Mouse (Mus musculus) natural killer cell, adult 2 months (primary cell): Measurements from ENCODE around the gene Tsc22d3.

Source experiments
- DNase-seq, 2 experiments: peaks; one replicate each; pipeline ENCODE4 v3.0.0; 2022; ENCODE audit warnings: low spot score in 2 of 2

Gene Tsc22d3

DNA sequence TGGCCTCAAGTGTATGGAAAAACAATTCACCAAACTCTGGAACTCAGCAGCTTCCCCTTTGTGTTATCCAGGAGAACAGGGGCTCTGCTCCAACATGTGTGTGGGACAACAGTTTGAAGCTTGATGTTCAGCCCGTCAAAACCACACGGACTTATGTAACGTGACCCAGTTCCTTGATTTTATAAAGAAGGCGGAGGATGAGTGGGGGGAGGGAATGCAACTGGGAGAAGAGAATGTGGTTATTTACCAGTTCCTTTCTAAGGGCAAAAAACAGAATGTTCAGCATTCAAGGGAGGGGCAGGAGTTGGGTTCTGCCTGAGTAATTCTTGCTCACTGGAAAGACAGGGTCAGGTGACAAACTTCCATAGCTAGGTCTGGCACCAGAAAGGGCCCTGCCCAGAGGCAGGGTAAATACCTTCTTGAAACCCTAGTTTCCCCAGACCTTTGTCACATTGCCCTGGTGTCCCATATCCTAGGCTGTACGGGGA is 71.3 kb downstream of the Tsc22d3 start:
- no peak for DNase-seq

DNA sequence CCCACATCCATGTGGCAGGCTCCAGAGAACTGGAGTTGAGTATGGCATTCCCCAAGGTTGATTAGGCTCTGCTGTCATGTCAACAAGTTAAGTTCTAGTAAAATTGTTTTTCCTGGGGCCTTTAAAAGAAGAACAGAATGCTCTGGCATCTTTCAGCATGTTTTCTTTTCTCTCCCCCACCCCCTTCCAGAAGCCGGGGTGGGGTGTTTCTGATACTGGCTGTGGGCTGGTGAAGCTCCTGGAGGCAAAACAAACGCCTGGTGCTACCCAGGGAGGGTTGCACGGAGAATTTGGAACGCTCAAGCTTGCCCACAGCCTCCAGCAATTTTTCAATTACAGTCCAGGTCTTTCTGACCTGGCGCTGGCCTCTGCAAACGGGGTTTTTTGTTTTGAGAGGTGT is 73.2 kb downstream of the Tsc22d3 start:
- no peak for DNase-seq

DNA sequence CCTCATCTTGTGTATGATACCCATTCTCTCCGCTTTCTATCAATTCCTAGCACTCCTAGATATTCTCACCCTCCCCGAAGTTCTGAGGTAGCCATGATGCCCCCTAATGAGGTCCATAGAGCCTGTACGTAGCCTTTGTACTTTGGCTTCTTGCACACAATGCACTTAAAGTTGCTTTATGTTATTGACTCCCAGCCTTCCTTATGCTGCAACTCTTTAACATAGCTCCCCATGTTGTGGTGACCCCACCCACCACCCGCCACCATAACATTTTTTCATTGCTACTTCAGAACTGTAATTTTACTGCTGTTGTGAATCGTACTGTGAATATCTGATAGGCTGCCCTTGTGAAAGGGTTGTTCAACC is 74.2 kb downstream of the Tsc22d3 start:
- DNase-seq: no peak

DNA sequence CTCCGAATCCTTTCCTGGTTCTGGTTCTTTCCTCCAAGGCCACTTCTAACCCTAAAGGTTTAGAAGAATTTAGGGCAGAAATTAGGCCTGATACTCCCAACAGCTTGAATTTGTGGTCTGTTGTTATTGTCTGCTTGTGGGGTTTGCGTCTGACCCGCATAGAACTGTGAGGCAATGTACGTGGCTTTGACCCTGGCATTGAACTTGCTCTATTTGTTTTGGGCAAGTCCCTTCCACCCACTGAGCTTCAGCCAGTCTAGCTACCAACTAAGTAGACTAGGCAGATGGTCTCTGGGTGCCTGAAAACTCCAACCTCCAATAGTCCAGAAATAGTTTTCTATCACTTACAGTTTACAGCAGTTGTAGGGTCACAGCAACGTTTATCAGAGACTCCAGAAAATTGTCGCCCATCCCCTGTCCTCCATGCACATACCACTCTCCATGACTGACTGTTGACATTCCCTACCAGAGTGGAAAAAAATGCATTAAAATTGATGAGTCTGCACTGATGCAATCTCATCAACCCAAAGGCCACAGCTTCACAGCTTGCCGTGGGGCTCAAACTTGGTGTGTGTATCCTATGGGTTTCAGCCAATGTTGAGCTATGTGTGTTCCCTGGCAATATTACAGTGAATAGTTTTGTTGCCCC is 74.7 kb downstream of the Tsc22d3 start:
- no peak for DNase-seq

DNA sequence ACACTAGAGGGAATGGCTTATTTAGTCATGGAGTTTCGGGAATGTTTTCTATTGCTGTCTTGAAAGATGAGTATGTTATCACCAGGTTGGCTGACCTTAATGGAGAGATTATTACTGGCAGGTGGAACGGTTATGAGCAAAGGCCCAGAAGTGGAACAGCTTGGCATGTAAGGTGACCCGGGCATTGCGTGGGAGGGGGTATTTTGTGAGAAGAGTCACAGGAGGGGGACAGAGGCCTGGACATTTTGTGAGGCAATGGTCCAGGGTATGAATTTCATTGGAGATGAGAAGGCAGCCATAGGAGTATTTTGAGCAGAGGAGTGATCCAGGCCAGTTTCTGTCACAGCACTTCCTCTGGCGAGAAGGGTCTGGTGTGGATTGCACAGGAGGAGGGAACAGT is 76.2 kb downstream of the Tsc22d3 start:
- DNase-seq: no peak

DNA sequence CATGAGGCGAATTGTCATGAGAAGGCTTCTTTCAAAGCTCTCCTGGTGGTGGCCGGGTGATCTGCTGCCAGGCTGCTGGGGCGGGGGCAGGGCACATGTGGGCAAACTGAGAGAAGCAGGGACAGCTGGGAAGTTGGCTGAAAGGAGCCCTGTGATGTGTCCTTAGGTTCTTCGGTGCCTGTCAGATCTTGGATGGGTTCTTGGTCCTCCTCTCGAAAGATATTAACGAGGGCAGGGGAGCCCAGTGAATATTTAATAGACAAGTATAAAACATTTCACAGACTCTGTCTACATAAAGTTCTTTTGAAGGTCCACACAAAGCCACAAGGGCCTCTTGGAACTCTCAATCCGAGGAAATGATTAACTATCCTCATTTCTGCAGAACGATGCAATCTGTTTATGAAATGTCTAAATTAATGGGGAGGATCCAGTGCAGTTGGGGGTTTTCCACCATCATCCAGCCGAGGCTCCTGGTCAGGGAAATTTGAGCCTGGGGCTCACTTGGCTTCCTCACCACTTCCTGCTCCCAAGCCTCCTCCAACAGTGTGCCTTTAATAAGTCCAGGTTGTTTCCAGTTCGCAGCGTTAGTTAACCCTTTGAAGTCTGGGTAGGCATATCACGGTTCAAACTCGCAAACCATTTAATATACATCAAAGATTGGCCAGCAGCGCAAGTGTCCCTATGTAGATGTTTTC is 78.2 kb downstream of the Tsc22d3 start:
- no peak for DNase-seq

DNA sequence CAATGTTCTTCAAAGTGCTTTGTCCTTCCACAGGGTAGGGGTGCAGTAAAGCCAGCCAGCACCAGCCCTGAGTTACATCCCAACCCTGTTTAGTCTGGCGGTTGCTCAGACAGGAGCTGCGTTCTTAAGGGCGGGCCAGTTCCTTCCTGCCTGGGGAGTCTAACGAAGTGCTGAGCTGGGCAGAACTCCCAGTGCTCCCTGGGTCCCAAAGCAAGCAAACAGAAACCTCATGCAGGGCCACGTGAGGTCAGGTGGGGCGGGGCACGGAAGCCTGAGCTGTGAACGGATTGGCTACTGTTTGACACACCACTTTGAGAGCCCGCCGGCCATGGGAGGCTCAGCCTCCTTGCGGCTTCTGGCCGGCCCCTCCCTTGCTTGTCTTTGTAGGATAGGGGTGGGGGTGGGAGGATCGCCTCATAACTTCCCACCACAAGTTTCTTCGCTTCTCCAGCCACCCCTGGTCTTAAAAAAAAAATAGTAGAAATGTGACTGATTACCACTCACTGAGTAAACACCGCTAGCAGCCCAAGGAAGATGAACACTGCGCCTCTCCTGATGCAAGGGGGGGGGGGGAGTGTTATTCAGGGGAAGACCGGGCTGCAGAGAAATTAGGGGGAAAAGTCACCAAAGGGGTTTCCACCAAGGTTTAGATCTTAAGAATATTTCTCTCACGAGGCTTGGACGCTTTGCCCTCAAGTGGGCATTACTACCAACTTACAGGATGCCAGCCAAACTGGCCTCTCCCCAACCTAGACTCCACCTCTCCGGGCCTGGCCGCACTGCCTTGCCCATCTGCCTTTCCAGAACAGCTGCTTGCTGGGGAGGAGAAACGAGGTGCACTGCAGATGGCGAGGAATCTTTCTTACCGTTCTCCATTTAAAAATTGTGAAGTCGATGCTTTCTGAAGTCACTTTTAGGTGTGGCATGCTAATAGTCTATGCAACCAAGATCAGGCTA is 80.0 kb downstream of the Tsc22d3 start:
- peak; percentile 84 to 87 for DNase-seq

DNA sequence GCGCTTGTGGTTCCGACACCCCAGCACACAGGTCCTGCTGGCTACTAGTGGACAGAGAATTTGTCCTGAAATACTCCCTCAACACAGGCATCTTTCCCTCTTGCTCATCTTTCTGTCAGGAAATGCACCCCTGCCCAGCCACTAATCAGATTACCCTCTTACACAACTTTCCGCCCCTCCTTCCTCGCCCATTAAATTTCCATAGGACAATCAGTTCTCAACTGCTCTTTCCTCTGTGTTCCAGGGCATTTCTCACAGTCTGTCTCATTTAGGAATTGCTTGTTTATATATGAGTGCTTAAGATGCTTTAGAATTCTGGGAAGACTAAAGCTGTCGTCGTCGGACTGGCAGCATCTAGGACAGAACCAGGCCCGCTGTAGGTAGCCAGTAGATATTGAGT is 82.1 kb downstream of the Tsc22d3 start:
- DNase-seq: no peak

DNA sequence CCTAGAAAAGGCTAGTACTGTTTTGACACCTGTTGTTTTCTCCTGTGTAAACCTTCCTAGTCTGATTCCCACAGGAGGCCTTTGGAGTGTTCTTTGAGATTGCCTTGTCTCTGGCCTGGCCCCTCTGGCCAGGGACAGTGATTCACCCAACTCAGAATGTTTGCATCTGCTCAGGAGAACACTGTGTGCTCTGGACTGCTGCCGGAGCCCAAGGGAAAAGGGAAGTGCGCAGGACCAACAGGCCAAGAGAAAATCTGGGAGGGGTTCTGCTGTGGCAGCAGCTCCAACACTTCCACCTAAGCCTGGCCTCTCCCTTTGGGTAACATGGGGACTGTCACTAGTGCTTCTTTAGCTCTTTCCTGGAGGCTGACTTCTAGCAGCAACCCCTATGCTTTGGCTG is 87.1 kb downstream of the Tsc22d3 start:
- no peak for DNase-seq

DNA sequence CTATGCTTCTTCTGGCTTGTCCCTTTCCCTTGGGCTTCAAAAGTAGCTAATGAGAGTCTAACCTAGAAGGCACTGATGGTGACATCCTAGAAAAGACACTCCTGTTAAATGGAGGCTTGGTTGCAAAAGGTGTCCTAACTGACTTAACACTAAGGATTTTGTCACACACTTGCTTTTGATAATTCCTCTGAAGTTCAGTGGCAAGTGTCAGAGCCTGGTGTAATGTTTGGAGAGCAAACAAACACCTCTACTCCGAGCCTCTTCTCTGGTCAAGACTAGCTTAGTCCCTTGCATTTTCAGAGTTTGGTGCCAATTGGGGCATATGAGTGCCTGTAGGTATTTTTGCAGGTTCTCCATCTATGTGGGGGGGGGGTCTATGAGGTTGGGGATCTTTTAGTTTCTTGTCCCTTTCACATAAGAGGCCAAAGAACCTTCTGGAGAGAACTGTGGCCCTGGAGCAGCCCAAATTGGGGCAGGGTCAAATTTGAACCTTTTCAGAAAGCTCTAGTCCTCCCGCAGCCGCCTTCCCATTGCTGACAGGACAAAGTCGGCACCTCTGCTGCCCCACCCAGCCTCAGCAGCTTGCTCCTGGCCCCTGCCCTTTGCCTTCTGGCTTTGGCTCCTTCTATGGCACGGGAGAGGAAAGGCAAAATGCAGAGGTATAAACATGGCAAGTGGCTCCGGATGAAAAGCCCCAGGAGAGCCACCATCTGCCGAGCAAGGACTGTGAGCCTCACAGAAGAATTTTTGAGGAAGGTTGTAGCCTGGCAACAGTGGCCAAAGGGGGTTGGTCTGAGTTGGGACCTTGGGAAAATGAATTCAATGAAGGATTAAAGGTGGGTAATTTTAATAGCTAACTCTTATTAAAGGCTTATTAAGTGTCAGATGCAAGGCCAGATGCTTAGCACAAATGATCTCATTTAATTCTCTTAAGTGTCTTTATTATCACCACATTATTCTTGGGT is 88.5 kb downstream of the Tsc22d3 start:
- DNase-seq: no peak

DNA sequence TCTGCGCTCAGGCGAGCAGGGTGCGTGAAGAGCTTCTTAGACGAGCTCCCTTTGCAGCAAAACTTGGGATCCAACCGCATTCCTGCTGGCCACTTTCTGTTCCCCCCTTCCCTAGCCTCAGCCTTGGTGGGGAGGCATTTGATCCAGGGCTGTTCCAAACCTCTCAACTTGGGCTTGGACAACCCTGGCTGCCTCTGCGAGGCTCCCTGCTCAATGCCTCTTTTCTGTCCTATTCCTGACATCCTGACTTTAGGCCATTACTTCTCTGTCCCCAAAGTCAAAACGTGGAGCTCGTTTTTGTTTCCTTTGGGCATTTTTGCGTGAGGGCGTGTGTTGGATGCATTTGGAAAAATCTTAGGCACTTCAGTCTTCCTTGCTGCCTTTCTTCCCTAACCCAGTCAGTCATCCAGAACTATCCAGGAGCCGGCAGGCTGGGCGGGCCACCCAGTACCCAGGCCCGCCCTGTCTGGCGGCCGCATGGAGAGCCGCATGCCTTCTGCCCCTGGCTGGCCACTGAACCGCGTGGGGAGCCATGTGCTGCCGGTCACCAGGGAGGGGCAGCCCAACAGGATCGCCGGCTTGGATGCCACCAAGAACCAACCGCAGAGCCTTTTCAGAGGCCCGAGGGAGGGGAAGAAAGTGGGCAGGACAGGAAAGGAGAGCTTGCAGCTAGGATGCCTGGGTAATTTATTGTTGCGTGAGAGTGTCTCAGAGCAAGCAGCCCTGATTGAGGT is 89.6 kb downstream of the Tsc22d3 start:
- DNase-seq: peak in 1 of 2 experiments; percentile 67

DNA sequence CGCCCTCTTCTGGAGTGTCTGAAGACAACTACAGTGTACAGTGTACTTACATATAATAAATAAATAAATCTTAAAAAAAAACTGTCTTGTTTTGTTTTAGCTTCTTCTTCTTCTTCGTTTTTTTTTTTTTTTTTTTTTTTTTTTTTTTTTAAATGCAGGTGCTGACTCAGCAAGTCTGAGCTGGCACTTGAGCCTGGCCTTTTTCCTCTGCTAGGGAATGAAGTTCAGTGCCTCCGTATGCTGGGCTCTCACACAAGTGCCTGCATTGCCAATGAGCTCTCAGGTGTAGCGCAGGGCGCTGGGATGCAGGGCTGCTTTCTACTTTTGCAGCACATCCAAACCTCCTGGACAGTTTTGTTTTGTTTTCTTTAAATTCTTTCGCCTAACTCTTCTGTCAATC is 90.6 kb downstream of the Tsc22d3 start:
- no peak for DNase-seq

DNA sequence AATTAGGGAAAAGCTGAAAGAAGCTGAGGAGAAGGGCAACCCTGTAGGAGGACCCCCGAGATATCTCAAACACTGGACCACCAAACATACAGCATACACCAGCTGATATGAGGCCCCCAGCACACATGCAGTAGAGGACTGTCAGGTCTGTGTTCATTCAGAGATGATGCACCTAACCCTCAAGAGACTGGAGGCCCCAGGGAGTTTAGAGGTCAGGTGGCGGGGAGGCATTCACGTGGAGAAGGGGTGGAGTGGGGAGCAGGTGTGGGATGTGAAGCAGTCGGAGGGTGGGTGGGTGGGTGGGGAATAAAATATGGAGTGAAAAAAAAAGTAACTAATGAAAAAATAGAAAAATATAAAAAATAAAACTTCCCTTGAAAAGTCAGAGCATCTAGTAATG is 91.7 kb downstream of the Tsc22d3 start:
- peak in 1 of 2 experiments; percentile 5 for DNase-seq

DNA sequence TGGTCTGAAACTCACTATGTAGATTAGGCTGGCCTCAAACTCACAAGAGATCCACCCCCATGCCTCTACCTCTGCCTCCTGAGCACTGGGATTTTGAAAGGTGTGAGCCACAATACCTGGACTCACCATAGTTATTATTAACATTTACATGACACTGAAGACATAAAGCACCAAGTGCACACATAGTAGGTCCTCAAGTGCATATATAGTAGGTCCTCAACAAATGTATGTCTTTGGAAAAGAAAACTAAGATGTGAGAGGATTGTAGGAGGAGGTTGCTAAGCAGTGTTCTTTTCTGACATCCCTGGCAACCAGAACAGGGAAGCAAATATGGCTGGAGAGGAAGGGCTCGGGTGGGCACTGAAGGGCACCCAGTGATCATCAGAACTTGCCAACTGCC is 93.1 kb downstream of the Tsc22d3 start:
- no peak for DNase-seq

DNA sequence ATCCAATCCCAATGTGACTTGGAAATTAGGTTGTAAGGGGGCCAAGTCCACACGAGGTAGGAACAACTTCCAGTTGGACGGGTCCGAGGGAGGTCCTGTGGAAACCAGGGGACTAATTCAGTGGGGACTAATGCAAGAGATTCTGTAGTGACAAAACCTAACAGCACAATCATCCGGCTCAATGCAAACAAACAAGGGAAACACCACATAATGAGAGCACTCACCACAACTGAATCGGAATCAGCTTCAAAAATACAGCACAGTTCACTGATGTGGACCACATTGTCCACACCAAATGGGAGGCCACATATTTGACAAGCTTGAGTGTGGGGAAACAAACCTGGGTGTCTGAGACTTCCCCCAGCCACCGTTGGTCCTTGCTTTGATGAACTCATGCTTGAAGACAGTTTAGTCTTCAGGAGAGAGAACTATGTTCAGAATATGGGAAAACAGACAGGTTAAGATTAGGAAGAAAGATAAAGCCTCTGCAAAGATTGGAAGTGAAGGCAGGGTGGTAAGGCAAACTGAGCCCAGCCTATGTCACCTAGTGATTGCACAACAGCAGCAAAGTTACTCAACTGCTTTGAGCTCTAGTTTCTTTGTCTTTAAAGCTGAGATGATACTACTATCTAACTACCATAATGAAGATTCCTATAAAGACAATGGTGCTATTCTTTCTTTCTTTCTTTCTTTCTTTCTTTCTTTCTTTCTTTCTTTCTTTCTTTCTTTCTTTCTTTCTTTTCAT is 93.9 kb downstream of the Tsc22d3 start:
- DNase-seq: peak; percentile 17 to 54

DNA sequence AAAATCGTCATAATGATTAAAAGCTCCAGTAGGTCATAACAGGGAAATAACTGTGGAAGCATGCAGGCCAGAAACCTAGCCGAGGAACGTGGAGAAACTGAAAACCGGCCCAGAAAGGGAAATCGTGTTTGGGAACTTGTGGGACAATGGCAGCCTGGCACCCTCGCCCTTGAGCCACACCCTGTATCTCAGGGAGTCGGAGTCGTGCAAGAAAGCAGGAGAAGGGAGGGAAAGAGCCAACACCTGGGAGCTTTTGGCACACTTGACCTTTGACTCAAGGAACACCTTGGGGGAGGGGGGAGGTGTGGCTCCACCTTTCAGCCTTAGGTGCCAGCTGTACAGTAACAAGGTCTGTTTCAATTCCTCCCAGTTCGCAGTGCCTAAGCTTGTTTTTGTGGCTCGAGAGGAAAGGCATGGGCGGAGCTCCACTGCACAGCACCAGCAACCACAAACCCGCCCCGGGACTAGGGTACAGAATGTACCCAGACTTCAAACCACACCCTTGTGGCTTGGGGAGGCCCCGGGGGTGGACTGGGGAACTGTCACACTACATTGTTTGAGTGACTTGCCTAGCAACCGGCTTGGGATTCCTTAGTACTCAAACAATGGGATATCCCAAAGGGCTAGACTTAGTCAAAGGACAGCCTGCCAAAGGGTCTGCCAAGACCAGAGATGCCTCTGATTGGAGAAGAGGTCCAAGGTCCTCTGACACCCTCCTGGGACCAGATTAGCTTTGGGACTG is 94.8 kb downstream of the Tsc22d3 start:
- DNase-seq: peak; percentile 88 to 89

DNA sequence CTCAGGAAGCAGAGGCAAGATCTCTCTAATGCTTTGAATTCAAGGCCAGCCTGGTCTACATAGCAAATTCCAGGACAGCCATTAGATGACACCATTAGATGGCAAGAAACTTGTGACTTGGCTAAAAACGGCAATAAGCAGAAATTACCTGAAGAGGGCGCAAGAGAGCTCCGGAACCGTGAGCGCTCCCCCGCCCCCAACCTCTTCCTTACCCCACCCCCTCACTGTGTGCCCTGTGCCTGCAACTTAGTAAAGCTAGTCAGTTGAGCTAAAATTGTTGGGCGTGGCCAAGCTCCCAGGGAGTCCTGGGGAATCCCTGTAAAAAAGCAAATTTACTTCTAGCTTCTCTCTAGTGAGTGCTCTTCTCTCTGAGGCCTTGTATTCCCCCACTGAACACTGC is 96.6 kb downstream of the Tsc22d3 start:
- DNase-seq: peak; percentile 62 to 75

DNA sequence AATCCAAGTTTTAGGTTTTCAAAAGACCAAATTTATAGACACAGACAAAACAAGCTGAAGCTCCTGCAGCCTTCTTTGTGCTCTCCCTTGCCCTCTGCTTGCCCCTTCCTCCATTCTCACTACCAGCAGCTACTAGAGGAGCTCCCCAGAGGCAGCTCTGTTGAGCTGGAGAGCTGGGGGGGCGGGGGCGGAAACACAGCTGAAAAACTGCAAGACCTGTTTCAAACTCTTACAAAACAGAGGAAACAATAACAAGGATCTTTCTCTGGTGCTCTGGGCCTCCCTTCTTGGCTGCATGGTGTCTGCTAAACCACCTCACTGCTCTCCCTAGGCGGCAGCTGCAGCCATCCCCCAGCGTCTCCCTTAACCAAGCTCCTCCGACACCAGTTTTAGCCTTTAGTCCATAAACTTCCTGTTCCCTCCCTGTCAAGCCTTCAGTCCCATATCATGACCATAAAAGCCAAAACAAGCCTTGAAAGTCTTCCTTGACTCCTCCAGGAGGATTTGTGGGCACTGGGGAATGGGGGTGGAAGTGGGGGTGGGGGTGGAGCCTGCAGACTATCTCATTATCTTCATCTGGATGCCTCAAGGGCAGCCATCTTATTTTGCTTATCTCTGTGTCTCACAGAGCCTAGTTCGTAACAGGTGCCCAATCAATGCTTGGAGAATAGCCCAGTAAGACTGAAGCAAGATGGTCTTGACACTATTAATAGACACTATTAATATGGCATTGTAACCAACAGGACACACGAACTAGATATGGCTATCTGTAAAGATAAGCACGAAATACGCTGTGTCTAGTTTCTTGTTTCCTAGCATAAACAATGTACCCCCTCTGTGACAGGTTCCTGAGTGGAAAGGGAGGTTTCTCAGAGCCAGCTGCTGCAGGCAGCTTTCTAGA is 98.8 kb downstream of the Tsc22d3 start:
- peak in 1 of 2 experiments; percentile 12 for DNase-seq
